Mouse (Mus musculus) layer of hippocampus, adult 18-20 months (tissue): ENCODE results near the gene Trpm8. TPM values are rescaled to one million over a fixed set of nuclear protein-coding genes. Genes with fewer than 3 reads are reported as not detected.

Source experiments
- DNase-seq, 2 experiments: peaks; one replicate each; pipeline ENCODE4 v3.0.0; 2022; ENCODE audit warnings: low spot score in 2 of 2
- total RNA-seq, 2 experiments: library from RNA; stranded (reverse); gene quantifications; 2 replicates each; pipeline ENCODE4 v1.2.3; 2021

Trpm8 gene
- total RNA-seq, 2 experiments from 2014 or later, result 0.08 TPM; not detected in 1

DNA sequence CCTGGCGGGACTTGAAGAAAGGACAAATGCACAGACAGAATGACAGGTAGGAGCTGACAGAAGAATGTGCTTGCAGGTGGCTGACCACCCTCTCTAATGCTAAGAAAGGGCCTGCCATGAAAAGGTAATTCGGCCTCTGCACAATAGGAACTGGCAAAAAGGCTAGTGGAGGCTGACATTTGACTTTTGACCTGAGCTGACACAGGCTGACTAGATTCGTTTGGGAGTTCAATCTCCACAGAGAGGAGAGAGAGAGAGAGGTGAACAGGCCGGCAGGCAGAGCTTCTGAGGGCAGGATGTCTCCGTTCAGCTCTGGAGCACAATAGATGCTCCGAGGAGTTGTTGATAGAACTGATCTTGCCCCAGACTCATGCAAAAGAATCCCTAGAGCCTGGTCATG is 31.1 kb upstream of the Trpm8 start:
- DNase-seq, result no peak

DNA sequence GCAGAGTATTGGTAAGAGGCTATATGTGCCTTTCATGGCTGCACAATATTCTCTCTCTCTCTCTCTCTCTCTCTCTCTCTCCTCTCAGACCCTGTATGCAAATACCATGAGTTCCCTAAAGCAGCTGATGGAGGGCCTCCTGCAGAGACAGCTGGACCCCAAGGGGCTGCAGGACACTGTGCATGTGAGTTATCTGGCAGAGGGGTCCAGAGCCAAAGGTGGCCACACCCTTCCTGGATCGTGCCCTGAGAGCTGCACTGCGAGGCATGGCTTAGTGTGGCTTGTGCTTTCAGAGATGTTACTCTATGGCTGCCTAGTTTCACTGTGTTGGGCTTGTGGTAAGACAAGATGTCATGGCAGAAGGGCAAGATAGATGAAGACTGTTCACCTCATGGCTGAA is 29.8 kb upstream of the Trpm8 start:
- DNase-seq, result no peak

DNA sequence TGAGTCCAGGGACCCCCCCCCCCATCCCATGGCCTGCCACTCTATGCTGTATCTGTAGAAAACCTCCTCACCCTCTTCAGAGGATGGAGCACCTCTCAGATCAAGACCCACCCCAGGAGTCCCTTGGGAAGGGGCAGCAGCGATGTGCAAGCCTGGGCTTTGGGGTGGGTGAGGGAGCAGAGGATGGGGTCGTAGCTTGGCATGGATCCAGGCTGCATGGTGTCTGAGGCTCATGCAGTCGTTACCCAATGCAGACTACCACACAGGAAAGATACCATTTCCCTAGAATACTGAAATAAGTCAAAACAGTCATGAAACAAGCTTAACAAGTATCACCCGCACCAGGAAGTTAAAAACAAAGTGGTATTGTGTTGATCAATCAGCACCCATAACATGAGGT is 28.8 kb upstream of the Trpm8 start:
- no peak for DNase-seq

DNA sequence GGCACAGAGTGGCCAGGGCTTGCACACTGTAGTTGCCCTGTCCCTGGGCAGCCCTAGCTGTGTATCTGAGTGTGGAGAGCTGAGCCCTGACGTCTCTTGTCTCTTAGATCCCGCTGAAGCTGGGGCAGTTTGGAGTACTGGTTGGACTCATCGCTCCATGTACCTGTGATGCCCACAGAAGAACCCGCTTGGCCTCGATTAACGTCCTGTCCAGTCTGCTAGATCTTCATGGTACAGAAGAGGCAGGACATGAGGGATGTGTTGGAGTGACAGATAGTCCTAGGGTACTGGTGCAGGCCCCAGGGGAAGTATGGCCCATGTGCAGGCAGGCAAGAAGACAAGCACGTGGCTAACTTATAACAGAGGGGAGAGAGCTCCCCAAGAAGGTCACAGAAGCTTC is 27.9 kb upstream of the Trpm8 start:
- no peak for DNase-seq

DNA sequence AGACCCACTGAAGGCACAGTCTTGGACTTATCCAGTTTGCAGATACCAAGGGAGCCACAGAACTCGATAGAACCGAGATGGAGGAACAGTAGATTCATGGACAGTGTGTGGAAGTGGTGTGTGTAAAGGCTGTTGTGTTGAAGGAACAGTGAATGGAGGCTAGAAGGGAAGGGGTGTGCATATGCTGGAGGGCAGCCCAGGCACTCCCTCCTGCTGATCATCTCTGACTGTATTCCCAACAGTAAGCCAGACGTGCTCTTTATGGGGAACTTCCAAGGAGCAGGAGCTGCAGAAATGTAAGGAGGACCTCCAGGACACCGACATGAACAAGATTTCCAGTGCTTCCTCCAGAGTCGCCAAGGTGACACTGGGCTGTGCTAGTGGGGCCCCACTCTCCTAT is 27.4 kb upstream of the Trpm8 start:
- DNase-seq, result no peak

DNA sequence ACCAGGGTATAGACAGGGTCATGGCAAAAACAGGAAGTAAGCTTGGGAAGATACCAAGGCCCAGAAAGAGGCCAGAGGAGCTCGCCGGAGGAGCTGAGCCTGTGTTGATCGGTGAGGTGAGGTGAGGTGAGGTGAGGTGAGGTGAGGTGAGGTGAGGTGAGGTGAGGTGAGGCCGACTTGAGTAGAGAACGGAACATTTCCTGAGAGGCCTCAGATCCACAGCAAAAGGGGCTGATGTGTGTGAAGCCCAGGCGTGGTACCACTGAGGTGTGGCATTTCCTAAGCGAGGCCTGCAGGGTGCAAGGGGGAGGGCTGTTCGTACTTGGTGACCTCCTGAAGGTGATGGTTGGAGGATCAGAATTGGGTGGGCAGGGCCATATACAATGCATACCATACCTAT is 24.4 kb upstream of the Trpm8 start:
- DNase-seq, result no peak

DNA sequence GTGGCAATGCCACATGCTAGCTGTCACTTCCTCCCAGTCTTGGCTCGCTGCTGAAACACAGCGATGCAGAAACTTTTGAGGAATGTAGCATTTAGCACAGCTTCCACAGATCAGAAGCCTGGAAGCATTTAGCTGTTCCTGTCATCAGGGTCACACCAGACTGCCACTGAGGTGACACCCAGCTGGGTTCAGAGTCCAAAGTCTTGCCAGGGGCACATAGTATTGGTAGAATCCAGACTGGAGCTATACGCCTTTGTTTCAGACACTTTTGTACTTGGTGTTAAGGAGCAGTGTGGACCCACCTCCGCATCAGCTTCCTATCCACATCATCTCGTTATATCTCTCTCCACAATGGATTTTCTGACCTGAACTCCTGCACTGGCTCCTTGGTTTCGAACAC is 23.9 kb upstream of the Trpm8 start:
- no peak for DNase-seq

DNA sequence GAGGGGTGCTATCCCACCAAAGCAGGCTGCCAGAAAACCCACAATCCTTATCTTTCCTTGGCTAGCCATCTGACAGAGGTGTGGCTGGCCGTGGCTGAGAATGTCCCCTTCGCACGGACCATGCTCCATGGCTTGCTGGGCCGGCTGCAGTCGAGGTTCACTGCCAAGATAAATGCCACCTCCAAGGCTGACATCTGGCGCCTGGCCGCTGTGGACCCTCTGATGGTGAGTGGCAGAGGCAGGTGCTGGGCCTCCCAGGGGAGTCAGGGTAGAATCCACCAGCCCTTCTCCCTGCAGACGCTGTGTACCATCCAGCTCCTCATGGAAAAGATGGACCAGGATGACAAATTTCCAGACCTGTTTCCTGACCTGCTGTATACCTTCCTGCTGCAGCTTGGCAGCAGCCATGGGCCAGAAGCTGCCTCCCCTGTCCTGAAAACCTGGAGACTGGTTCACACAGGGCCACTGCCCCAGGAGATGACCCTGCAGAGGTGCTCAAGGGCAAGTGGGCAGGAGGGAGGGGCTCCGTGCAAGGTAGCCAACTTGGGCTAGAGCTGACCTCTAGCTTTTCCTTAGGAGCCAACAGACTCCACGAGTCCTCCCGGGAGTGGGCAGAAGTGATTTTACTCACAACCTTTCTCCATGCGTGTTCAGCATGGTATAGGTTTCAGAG is 22.5 kb upstream of the Trpm8 start:
- DNase-seq, result no peak

DNA sequence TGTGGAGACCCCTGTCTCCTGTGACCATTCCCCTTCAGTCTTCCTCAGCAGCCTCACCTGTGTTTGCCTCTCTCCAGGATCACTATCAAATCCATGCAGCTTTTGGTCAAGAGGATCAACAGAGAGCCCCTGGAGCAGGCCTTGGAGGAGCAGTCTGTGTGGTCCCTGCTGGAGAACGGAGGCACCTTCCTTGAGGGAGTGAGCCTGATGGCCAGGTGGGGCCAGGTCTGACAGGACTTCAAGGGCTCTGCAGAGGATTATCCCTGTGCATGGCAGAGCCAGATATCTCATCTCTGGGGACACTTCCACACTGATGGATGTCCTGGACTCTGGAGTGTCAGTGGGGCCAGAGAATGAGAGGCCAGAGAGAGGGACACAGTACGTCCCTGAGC is 22.0 kb upstream of the Trpm8 start:
- no peak for DNase-seq

DNA sequence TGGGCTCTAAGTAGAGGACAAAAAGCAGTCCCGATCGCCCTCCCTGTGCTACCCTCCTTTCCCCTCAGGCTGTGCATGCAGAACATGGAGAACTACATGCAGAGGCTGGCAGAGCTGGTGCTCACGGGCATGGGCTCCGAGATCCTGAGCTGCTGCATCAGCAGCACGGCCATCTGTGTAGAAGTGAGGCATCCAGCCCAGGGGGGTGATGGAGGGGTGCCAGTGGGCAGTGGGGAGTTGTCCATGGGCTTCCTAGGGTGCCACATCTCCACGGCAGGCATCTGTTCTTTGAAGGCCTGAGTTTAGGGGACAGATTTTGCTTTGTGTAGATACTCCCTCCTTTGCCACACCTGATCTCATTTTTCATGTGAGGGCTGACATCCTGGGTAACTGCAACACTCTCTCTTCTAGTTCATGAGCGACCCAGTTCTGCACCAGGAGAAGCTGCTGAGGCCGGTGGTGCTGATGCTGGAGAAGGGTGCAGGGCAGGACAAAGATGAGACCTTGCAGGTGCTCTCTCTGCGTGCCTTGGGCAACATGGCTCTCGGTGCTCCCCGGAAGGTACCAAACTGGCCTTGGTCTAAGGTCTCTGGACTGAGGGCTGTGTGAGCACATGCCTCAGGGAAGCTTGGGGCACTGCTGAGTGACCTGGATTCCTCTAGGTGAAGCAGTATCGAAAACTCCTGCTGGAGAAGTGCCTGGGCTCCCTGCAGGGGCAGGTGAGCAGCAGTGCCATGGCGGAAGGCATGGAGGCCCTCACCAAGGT is 21.3 kb upstream of the Trpm8 start:
- no peak for DNase-seq

DNA sequence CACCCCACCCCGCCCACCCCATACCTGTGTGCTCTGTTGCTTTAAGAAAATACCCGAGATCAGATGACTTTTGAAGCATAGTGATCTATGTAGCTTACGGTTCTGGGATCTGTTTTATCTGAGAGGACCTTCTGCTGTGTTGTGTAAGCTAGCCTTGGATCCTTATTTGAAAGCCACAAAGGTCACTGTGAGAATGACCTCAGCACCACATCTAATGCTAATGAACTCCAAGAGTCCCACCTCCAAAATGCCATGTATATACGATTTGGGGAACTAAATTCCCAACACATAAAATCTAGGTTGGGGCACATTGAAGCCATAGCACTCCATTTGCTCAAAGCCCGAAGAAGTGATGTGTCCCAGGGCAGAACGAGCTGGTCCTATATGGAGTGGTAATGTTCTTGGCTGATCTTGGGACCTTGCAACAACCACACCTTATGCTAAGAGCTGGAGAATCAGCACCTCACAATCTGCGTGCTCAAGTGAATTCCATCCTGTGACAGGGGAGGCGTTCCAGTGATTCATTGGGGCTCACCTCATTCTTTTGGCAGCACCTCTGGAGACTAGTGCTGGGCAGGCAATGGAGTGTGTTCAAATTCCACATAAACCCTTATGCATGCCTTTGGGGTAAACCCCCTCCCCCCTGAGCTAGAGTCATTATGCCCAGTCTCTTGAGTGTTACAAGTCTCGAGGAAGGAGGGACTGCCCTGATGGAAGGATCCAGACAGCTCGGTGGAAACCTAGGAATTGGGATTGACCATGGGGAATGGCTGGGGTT is 20.4 kb upstream of the Trpm8 start:
- DNase-seq, result no peak

DNA sequence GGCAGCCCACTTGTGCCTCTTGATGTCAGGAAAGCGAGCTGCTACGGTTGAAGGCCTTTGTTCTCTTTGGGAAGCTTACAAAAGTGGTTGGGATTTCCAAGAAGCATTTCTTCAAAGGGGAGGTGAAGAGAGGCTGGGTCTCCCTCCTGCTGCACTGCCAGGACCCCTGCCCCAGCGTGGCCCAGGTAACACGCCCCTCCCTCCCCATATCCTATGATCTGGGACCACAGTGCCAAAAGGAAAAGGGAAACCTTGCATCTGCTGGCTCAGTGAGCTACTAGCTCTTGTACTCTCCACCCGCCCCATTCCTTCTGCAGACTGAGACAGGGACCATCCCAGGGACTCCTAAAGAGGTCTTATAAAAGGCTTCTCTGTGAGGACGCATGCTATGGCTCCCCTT is 19.8 kb upstream of the Trpm8 start:
- no peak for DNase-seq

DNA sequence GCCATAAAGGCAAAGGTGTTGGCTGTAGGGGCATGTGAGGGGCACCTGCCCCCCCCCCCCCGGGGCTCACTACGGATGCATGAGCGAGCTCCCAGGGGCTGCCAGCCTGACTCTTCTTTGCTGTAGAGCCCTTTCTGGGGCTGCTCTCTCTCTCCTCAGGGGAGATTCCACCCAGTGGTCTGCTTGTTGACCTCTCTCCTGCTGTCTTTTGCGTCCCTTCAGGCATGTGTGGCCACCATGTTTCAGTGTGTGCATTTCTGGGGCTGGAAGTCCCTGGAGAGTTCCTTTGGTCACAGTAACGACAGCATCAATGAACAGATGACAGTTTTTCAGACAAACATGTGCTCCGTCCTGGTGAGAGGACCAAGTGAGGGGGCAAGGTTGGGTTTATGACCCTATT is 19.1 kb upstream of the Trpm8 start:
- no peak for DNase-seq

DNA sequence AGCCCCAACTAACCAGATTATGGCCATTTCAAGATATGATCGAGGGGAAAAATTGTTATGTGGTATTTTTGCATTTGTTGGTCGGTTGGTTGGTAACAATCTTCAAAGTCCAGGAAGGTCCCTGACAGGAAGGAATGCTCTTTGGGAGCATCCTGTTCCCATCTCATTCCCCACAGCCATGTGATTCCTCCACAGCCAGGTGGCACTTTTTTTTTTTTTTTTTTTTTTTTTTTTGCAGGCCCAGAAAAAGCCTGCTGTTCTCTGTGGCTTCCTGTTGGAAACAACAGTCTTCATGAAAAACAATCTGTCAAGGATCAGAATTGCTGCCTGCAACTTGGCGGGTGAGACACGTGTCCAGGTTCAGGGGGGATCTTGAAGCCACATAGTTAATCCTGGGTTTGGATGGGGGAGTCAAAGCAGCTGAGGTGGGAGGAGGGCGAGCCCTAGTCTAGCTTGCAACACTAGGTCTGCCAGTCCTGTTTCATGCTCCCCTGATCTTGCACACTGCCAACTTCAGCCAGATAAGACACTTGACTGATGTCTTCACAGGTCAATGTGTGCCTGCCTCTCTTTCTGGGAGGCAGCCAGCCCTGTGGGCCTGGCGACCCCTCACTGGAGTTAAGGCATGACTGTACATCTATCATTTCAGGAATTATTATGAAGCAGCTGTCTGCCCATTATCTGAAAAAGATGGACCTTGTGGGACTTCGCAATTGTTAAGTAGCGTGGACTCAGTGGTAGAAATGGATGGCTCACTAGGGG is 18.4 kb upstream of the Trpm8 start:
- no peak for DNase-seq

DNA sequence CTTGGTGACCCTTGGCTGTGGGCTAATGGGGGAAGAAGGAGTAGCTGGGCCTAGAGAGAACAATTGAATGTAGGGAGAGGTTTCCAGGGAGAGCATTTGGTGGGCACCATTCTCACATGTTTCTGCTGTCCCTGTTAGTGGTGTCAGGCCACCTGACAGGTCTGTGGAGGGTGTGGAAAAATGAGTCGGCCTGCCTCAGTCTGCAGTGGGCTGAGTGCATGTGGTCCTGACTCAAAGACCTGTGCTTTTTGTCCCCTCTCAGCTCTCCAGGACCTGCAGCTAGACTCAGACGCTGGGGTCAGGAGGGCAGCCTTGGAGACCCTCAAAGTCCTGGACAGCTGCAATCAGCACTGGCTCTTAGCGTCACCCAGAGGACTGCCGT is 17.8 kb upstream of the Trpm8 start:
- no peak for DNase-seq

DNA sequence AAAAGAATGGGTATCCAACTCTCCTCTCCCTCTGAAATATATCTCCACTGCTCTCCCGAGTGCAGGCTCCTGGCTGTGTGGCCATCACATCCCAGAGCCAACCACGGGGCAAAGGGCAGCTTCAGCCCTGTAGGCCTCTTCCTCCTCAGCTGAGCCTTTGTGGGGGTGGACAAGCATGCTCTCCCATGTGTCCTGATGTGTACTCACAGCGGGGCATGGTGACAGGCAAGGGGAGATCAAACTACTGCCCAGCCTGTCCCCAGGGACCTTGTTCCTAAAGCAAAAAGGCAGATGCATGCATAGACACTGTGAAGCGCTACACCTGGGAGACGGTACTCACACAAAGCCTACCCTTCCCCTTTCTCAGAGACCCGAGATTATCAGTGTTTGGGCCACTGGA is 17.3 kb upstream of the Trpm8 start:
- DNase-seq, result no peak

DNA sequence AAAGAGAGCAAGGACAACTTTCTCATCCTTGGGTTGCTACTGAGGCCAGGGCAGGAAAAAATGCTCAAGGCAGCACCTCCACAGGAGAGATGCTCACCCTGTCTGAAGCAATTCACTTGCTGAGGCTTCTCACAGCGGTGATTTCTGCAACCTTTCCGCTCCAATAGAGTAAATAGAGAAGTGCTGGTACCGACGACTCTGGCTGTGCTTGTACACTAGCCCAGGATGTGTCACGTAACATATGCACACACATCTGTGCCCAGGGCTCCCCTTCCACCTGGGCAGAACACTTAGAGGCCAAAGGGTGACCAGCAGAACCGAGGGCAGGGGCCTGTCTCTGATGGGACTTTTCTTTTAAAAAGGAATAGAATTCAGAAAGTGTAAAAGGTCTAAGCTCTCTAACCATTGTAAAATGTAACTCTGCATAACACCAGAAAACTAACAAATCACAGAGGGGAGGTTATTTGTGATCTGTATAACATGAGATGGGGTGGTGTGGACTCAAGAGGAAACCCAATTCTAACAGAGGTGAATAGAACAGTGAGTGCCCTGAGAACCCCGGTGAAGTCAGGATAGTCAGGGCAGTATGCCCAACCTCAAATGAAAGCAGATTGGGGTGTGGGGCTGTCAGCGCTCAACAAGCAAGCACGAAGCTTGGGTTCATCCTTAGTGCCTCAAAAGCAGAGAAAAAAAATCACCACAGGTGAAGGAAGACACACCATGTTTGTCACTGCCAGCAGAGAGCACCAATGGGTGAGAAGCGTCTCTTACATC is 16.7 kb upstream of the Trpm8 start:
- DNase-seq, result no peak

DNA sequence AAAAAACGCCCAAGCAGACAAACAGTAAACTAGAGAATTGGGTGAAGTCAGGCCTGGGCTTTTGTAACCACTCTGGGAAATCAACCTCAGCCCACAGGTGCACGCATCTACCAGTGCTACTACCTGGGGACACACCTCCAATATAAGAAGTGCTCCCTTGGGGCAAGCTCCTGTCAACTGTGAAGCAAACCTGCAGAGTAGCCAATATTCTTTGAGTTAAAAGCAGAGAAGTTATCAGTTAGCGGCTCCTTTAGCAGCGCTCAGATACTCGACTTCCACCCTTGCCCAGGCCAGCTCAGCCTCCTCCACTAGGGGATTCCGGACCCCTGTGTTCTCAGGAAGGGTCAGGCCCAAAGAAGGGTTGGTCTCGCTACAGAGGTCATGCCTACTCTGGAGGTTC is 15.8 kb upstream of the Trpm8 start:
- DNase-seq, result no peak

DNA sequence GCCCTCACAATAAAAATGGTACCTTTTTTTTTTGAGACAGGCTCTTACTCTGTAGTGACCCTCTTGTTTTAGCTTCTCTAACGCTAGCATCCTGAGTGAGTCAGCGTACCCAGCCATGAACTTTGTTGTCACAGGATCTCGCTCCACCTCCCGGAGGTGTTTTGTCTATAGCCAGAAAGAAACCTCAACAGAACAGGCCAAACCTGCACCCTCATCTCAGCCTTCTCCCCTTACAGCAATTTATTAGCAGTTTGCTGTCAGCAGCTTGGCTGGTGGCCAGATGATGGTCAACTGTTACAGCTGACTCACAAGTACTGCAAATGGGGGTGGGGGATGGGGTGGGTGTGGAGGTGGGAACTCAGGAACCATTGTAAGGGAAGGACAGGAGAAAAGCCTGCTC is 15.2 kb upstream of the Trpm8 start:
- no peak for DNase-seq

DNA sequence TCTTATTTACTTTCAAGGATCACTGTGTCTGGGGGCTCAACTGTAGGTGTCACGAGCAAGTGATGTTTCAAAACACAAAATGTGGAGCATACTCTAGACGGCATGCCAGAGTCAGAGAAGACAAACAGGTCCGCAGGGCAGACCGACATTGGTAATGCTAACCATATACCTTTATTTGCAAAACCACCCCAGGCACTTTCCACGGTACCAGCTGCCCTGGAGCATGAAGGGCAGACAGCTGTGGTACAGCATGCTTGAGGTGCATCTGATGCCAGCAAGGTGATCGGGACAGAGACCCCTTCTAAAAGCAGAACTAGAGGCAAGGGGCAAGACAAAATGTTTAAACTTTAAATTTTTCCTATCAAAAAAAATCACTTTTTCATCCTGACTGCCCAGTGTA is 14.5 kb upstream of the Trpm8 start:
- DNase-seq, result no peak

DNA sequence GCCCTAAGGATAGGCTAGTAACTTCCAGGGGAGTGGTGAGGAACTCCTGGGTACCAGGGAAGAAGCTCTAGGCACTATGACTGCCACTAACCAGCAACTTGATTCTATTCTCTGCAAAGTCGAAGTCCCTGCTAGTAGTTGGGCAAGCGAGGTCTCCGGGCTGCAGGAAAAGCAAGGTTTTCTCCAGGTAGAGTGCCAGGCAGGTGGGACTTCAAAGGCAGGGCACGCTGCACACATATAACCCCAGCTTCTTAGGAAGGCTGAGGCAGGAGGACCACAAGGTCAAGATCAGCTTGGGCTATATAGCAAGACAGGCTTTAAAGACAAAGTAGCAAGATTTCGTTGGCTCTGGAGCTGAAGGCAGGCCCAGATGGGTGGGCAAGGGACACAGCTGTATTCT is 13.7 kb upstream of the Trpm8 start:
- no peak for DNase-seq
